Mouse (Mus musculus): ENCODE results near the gene Actr1a.

Gene Actr1a

DNA sequence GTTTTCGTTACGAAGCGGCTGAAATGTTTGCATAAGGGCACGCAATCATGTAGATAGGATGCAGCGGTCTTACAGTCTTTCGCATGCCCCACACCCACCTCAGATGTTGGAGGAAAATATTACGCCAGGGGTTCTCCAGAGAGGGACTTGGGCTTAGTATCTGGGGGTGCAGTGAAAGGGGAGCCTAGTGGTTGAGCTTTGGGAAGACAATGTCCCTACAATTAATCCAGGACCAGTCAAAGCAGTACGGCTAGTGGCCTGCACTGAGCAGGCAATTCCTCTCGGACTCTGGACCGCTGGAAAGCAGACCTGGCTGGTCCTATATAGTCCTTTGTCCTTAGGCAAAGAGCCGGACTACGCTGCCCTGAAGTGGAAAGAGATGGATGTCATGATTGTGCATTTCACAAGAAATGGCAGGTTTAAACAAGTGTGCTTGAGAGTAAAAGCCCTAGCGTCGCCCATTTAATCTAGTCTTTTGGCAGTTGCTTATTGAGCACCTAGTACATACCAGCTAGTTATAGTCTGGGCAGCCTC is 68.0 kb downstream of the Actr1a start:
- DNase-seq (ENCODE audit: low spot score) = no peak
